Mouse (Mus musculus) kidney, adult 2 months (tissue): ENCODE measurements around the gene Il15ra. TPM values are rescaled to one million over a fixed set of nuclear protein-coding genes. Genes with fewer than 3 reads are reported as not detected.

Source experiments
- DNase-seq: peaks from one replicate; pipeline ENCODE4 v3.0.0; 2021
- H3K27ac ChIP-seq: fragments of 200-500 bp; 2 replicates; pipeline ENCODE4 v1.5.1; 2012; ENCODE audit warnings: low read depth, low read length, control low read depth, inconsistent platforms; ENCODE audit not compliant: insufficient read depth
- H3K27me3 ChIP-seq: fragments of 200-500 bp; replicated peaks from 2 replicates; pipeline ENCODE4 v1.6.1; 2012; ENCODE audit warnings: mild to moderate bottlenecking, moderate library complexity, low read length, inconsistent platforms; ENCODE audit not compliant: control insufficient read depth, insufficient read depth
- H3K36me3 ChIP-seq: fragments of 200-500 bp; 2 replicates; pipeline ENCODE4 v1.6.1; 2012; ENCODE audit warnings: mild to moderate bottlenecking, moderate library complexity, low read length, inconsistent platforms; ENCODE audit not compliant: control insufficient read depth, insufficient read depth
- H3K4me1 ChIP-seq: fragments of 200-500 bp; 2 replicates; pipeline ENCODE4 v1.6.1; 2011; ENCODE audit warnings: low read length; ENCODE audit not compliant: control insufficient read depth, insufficient read depth
- H3K4me3 ChIP-seq: fragments of 200-500 bp; 2 replicates; pipeline ENCODE4 v1.5.1; 2011; ENCODE audit warnings: mild to moderate bottlenecking, low read depth, low read length, control low read depth; ENCODE audit not compliant: insufficient read depth
- CTCF ChIP-seq: fragments of 200-500 bp; conservative IDR thresholded peaks from 2 replicates; pipeline ENCODE4 v1.5.1; 2011; ENCODE audit warnings: low read depth, mild to moderate bottlenecking, control low read depth, low read length, moderate library complexity, mixed read lengths; ENCODE audit not compliant: insufficient read depth, insufficient read length
- POLR2A ChIP-seq: fragments of 200-500 bp; IDR thresholded peaks from one replicate; pipeline ENCODE4 v1.6.1; 2011; ENCODE audit warnings: low read depth, low read length, control low read depth
- WGBS: fragments of 180-500 bp; shearing (Covaris S2); methylation state at CpG from one replicate; pipeline ENCODE4 v1.1.7; 2018; 5-methylcytosine and 5-hydroxymethylcytosine counted together
- polyA plus RNA-seq: library from polyadenylated mRNA; depleted of rRNA; stranded (reverse); fragments of >200 nt; gene quantifications from 2 replicates; pipeline ENCODE4 v1.2.3, GENCODE M21; 2012

Gene Il15ra
- polyA plus RNA-seq, 1 experiment, result 22.4 TPM

- Histone ChIP-seq H3K4me3 (no peak overlapping the region), H3K27ac (peak overlapping the region; percentile 43), H3K36me3 (no peaks in the 10 kb centered on the region), H3K4me1 (no peaks in the 10 kb centered on the region), H3K27me3 (no peaks in the 10 kb centered on the region)
- no peak for TF ChIP-seq CTCF
- no peak for TF ChIP-seq POLR2A
- peak; percentile 80 for DNase-seq
- WGBS, result 59% methylated on average over 4 of the region's 4 CpGs
Measured at GRCm38 (mm10) chr2:11664806-11665205, 40.3 kb upstream of the Il15ra start.

GRCm38 (mm10) chr2:11665326-11665725 lies 39.8 kb upstream of the Il15ra start:
- Histone ChIP-seq H3K27ac (0 out of 2 replicates have a peak overlapping the region, but pooled peaks have one; percentile 60), H3K36me3 (no peaks in the 10 kb centered on the region), H3K27me3 (no peaks in the 10 kb centered on the region), H3K4me1 (no peaks in the 10 kb centered on the region), H3K4me3 (no peak overlapping the region)
- TF ChIP-seq CTCF, result no peak
- TF ChIP-seq POLR2A, result no peak
- peak; percentile 91 for DNase-seq
- WGBS, result 45% methylated on average over 3 of the region's 3 CpGs

- DNase-seq, result peak; percentile 24
- Histone ChIP-seq H3K4me3 (no peak overlapping the region), H3K27ac (no peak overlapping the region), H3K4me1 (no peaks in the 10 kb centered on the region), H3K27me3 (no peaks in the 10 kb centered on the region), H3K36me3 (no peaks in the 10 kb centered on the region)
- TF ChIP-seq CTCF (peak; percentile 34), POLR2A (no peak)
- WGBS, result 30% methylated on average over 3 of the region's 3 CpGs
Measured at GRCm38 (mm10) chr2:11672144-11672543, 32.9 kb upstream of the Il15ra start.

- TF ChIP-seq CTCF (no peak), POLR2A (no peak)
- no peaks in the 10 kb centered on the region for H3K4me1 ChIP-seq
- DNase-seq, result no peak
- no peak overlapping the region for H3K4me3 ChIP-seq
- no peaks in the 10 kb centered on the region for H3K36me3 ChIP-seq
- no peak overlapping the region; the same call in 1 of the 2 replicates for H3K27ac ChIP-seq
- 70% methylated on average over 7 of the region's 7 CpGs for WGBS
- H3K27me3 ChIP-seq, result no peaks in the 10 kb centered on the region
Measured at GRCm38 (mm10) chr2:11679626-11680025, 25.5 kb upstream of the Il15ra start.

- no peaks in the 10 kb centered on the region for H3K36me3 ChIP-seq
- 70% methylated on average over 4 of the region's 4 CpGs for WGBS
- DNase-seq, result no peak
- H3K27me3 ChIP-seq, result no peaks in the 10 kb centered on the region
- no peaks in the 10 kb centered on the region for H3K4me1 ChIP-seq
- TF ChIP-seq POLR2A (no peak), CTCF (no peak)
- no peak overlapping the region for H3K4me3 ChIP-seq
- H3K27ac ChIP-seq, result no peak overlapping the region
Measured at GRCm38 (mm10) chr2:11682712-11683111, 22.4 kb upstream of the Il15ra start.

- Histone ChIP-seq H3K27ac (no peak overlapping the region), H3K4me1 (no peaks in the 10 kb centered on the region), H3K27me3 (no peaks in the 10 kb centered on the region), H3K4me3 (no peak overlapping the region), H3K36me3 (no peaks in the 10 kb centered on the region)
- TF ChIP-seq POLR2A (no peak), CTCF (no peak)
- DNase-seq, result no peak
- WGBS, result 68% methylated on average over 4 of the region's 4 CpGs
Measured at GRCm38 (mm10) chr2:11686512-11686911, 18.6 kb upstream of the Il15ra start.

- H3K4me1 ChIP-seq, result no peaks in the 10 kb centered on the region
- no peak overlapping the region for H3K4me3 ChIP-seq
- peak; percentile 49 for DNase-seq
- H3K36me3 ChIP-seq, result no peaks in the 10 kb centered on the region
- H3K27me3 ChIP-seq, result no peaks in the 10 kb centered on the region
- no peak overlapping the region for H3K27ac ChIP-seq
- no peak for TF ChIP-seq POLR2A
- TF ChIP-seq CTCF, result no peak
- WGBS, result 16% methylated on average over 3 of the region's 3 CpGs
Measured at GRCm38 (mm10) chr2:11687436-11687835, 17.7 kb upstream of the Il15ra start.
